Mouse (Mus musculus) thymus, adult 18-20 months (tissue): ENCODE data around the gene Wdr19.

Source experiments
- DNase-seq, 2 experiments: peaks; one replicate each; pipeline ENCODE4 v3.0.0; 2022; ENCODE audit warnings: mixed read lengths in 2 of 2

Wdr19 gene

GRCm38 (mm10) chr5:65300121-65300520, 100.6 kb downstream of the Wdr19 start:
- DNase-seq, result no peak

GRCm38 (mm10) chr5:65305516-65305915, 106.0 kb downstream of the Wdr19 start:
- DNase-seq, result no peak

GRCm38 (mm10) chr5:65308208-65308607, 108.7 kb downstream of the Wdr19 start:
- no peak for DNase-seq

GRCm38 (mm10) chr5:65308866-65309265, 109.4 kb downstream of the Wdr19 start:
- no peak for DNase-seq
